Mouse (Mus musculus) hindbrain, embryonic 13.5 days (tissue): ENCODE data around the gene BC147527. TPM values are rescaled to one million over a fixed set of nuclear protein-coding genes. Genes with fewer than 3 reads are reported as not detected.
"Not testable (repeated sequence)": the region's sequence is repeated elsewhere in the genome, so short reads cannot be mapped to it uniquely, and the experiment has no call there.

ENCODE experiments used
- ATAC-seq: fragments of 200-750 bp; cut with Nextera tagmentation; 2 replicates; pipeline ENCODE4 v1.8.0; 2017; ENCODE audit warnings: moderate TSS enrichment; ENCODE audit not compliant: low FRiP score
- H3K27ac ChIP-seq: fragments of 300-500 bp; sonication (generic); 2 replicates; pipeline ENCODE4 v1.5.1; 2015; ENCODE audit warnings: inconsistent platforms, mild to moderate bottlenecking, moderate library complexity
- H3K27me3 ChIP-seq: fragments of 300-500 bp; sonication (generic); 2 replicates; pipeline ENCODE4 v1.6.1; 2015; ENCODE audit warnings: mild to moderate bottlenecking, inconsistent platforms
- H3K36me3 ChIP-seq: fragments of 300-500 bp; sonication (generic); 2 replicates; pipeline ENCODE4 v1.6.1; 2015; ENCODE audit warnings: mild to moderate bottlenecking, inconsistent platforms
- H3K4me1 ChIP-seq: fragments of 300-500 bp; sonication (generic); replicated peaks from 2 replicates; pipeline ENCODE4 v1.6.1; 2015; ENCODE audit warnings: inconsistent platforms
- H3K4me2 ChIP-seq: fragments of 300-500 bp; sonication (generic); 2 replicates; pipeline ENCODE4 v1.6.1; 2015; ENCODE audit warnings: inconsistent platforms, mild to moderate bottlenecking, moderate library complexity
- H3K4me3 ChIP-seq: fragments of 300-500 bp; sonication (generic); 2 replicates; pipeline ENCODE4 v1.5.1; 2015; ENCODE audit warnings: mild to moderate bottlenecking, inconsistent platforms
- H3K9ac ChIP-seq: fragments of 300-500 bp; sonication (generic); 2 replicates; pipeline ENCODE4 v1.6.1; 2015; ENCODE audit warnings: mild to moderate bottlenecking, inconsistent platforms
- H3K9me3 ChIP-seq: fragments of 300-500 bp; sonication (generic); 2 replicates; pipeline ENCODE4 v1.6.1; 2016; ENCODE audit warnings: inconsistent platforms
- WGBS: fragments of 180-500 bp; shearing (Covaris S2); methylation state at CpG from one replicate; pipeline ENCODE4 v1.1.7; 2015; 5-methylcytosine and 5-hydroxymethylcytosine counted together
- polyA plus RNA-seq: library from polyadenylated mRNA; unstranded; fragments of >200 nt; fragmentation: Nextera tagmentation; extraction: Ambion mirVana; gene quantifications from 2 replicates; pipeline ENCODE4 v1.2.1, GENCODE M21; 2015

Gene BC147527
- polyA plus RNA-seq = 0.10 TPM in 1 of 2 replicates, not detected in the other

GRCm38 (mm10) chr13:120299991-120300442, at the start of gene BC147527:
Gene BC147527 (plus strand): TSS chr13:120300392.
- WGBS = 63% methylated on average over 2 of the region's 2 CpGs
- Histone ChIP-seq H3K4me1 (no peaks in the 10 kb centered on the region), H3K4me2 (no peak within 1 kb of the TSS), H3K4me3 (no peak within 1 kb of the TSS), H3K27me3 (no peaks in the 10 kb centered on the region), H3K36me3 (no peaks in the 10 kb centered on the region), H3K9ac (no peak within 1 kb of the TSS), H3K9me3 (no peaks in the 10 kb centered on the region), H3K27ac (no peak within 1 kb of the TSS)
- no peak for ATAC-seq

- 85% methylated on average over 2 of the region's 3 CpGs for WGBS
- not testable (repeated sequence) for H3K36me3 ChIP-seq, ATAC-seq
These were observed 48.8 kb upstream of the BC147527 start for GRCm38 (mm10) chr13:120251208-120251924.

GRCm38 (mm10) chr13:120258817-120259658, 41.2 kb upstream of the BC147527 start:
- H3K9me3 ChIP-seq, H3K4me3 ChIP-seq, H3K9ac ChIP-seq, H3K27me3 ChIP-seq, H3K4me2 ChIP-seq, H3K4me1 ChIP-seq, H3K36me3 ChIP-seq, H3K27ac ChIP-seq, ATAC-seq: not testable (repeated sequence)
- WGBS = 92% methylated on average over 3 of the region's 3 CpGs

More at GRCm38 (mm10) chr13:120251208-120251924, 48.8 kb upstream of the BC147527 start:
- not testable (repeated sequence) for H3K4me1 ChIP-seq, H3K4me3 ChIP-seq, H3K27me3 ChIP-seq, H3K4me2 ChIP-seq, H3K9me3 ChIP-seq, H3K27ac ChIP-seq, H3K9ac ChIP-seq

GRCm38 (mm10) chr13:120259718-120260117, 40.5 kb upstream of the BC147527 start:
- not testable (repeated sequence) for H3K27ac ChIP-seq, H3K36me3 ChIP-seq, H3K4me3 ChIP-seq, H3K9me3 ChIP-seq, H3K27me3 ChIP-seq, H3K4me1 ChIP-seq, H3K4me2 ChIP-seq, H3K9ac ChIP-seq, ATAC-seq
- WGBS = 79% methylated on average over 3 of the region's 3 CpGs

GRCm38 (mm10) chr13:120262870-120263269, 37.3 kb upstream of the BC147527 start, which contains the start of gene AF067061:
Gene AF067061 (plus strand): TSS chr13:120263114.
- not testable (repeated sequence) for H3K9me3 ChIP-seq, H3K4me1 ChIP-seq, H3K27me3 ChIP-seq, H3K4me2 ChIP-seq, H3K36me3 ChIP-seq, H3K27ac ChIP-seq, ATAC-seq, H3K4me3 ChIP-seq, H3K9ac ChIP-seq
- 92% methylated on average over 2 of the region's 2 CpGs for WGBS

- not testable (repeated sequence) for H3K36me3 ChIP-seq, H3K4me2 ChIP-seq, H3K9me3 ChIP-seq, H3K9ac ChIP-seq, H3K4me1 ChIP-seq, H3K27ac ChIP-seq, ATAC-seq, H3K4me3 ChIP-seq, H3K27me3 ChIP-seq
- 22% methylated on average over 2 of the region's 2 CpGs for WGBS
These were observed 22.4 kb upstream of the BC147527 start for GRCm38 (mm10) chr13:120277837-120278236.

GRCm38 (mm10) chr13:120278784-120279183, 21.4 kb upstream of the BC147527 start:
- H3K9ac ChIP-seq = no peak overlapping the region
- H3K27me3 ChIP-seq = no peaks in the 10 kb centered on the region
- 93% methylated on average over 9 of the region's 9 CpGs for WGBS
- no peaks in the 10 kb centered on the region for H3K4me1 ChIP-seq
- H3K9me3 ChIP-seq = no peaks in the 10 kb centered on the region
- no peak overlapping the region for H3K27ac ChIP-seq
- no peak for ATAC-seq
- no peak overlapping the region for H3K4me2 ChIP-seq
- no peak overlapping the region for H3K4me3 ChIP-seq
- H3K36me3 ChIP-seq = no peaks in the 10 kb centered on the region

- no peaks in the 10 kb centered on the region for H3K4me1 ChIP-seq
- no peaks in the 10 kb centered on the region for H3K36me3 ChIP-seq
- no peak overlapping the region for H3K4me3 ChIP-seq
- no peak overlapping the region for H3K4me2 ChIP-seq
- no peak overlapping the region for H3K9ac ChIP-seq
- H3K9me3 ChIP-seq = no peaks in the 10 kb centered on the region
- 62% methylated on average over 1 of the region's 1 CpGs for WGBS
- H3K27me3 ChIP-seq = no peaks in the 10 kb centered on the region
- H3K27ac ChIP-seq = no peak overlapping the region
- ATAC-seq = no peak
These were observed 783 bp upstream of the BC147527 start for GRCm38 (mm10) chr13:120299324-120299894.

GRCm38 (mm10) chr13:120300853-120301252, 661 bp downstream of the BC147527 start:
- no peaks in the 10 kb centered on the region for H3K4me1 ChIP-seq
- H3K9ac ChIP-seq = no peak overlapping the region
- WGBS = 87% methylated on average over 4 of the region's 4 CpGs
- H3K36me3 ChIP-seq = no peaks in the 10 kb centered on the region
- H3K9me3 ChIP-seq = no peaks in the 10 kb centered on the region
- H3K4me2 ChIP-seq = no peak overlapping the region
- H3K27ac ChIP-seq = no peak overlapping the region
- no peak overlapping the region for H3K4me3 ChIP-seq
- H3K27me3 ChIP-seq = no peaks in the 10 kb centered on the region
- ATAC-seq = no peak

GRCm38 (mm10) chr13:120310749-120311148, 10.6 kb downstream of the BC147527 start:
- H3K27me3 ChIP-seq = no peaks in the 10 kb centered on the region
- H3K4me3 ChIP-seq = no peak overlapping the region
- no peak overlapping the region for H3K27ac ChIP-seq
- no peaks in the 10 kb centered on the region for H3K36me3 ChIP-seq
- no peak overlapping the region for H3K4me2 ChIP-seq
- no peak for ATAC-seq
- H3K9me3 ChIP-seq = no peaks in the 10 kb centered on the region
- WGBS = 83% methylated on average over 4 of the region's 4 CpGs
- no peaks in the 10 kb centered on the region for H3K4me1 ChIP-seq
- H3K9ac ChIP-seq = no peak overlapping the region

GRCm38 (mm10) chr13:120313584-120313983, 13.4 kb downstream of the BC147527 start:
- ATAC-seq = no peak
- Histone ChIP-seq H3K27ac (no peak overlapping the region), H3K4me1 (no peaks in the 10 kb centered on the region), H3K9ac (no peak overlapping the region), H3K27me3 (no peaks in the 10 kb centered on the region), H3K4me3 (no peak overlapping the region), H3K36me3 (no peaks in the 10 kb centered on the region), H3K4me2 (no peak overlapping the region), H3K9me3 (no peaks in the 10 kb centered on the region)
- WGBS = 48% methylated on average over 14 of the region's 14 CpGs

- WGBS = 76% methylated on average over 3 of the region's 3 CpGs
- not testable (repeated sequence) for H3K27ac ChIP-seq, ATAC-seq, H3K9me3 ChIP-seq, H3K27me3 ChIP-seq, H3K4me1 ChIP-seq, H3K9ac ChIP-seq, H3K4me3 ChIP-seq, H3K4me2 ChIP-seq, H3K36me3 ChIP-seq
These were observed 16.4 kb downstream of the BC147527 start, which contains the start of gene Tcstv3 for GRCm38 (mm10) chr13:120316578-120316977. Gene Tcstv3 (plus strand): TSS chr13:120316878.
